Mouse (Mus musculus) hindbrain, embryonic 16.5 days (tissue): Measurements from ENCODE around the gene Szt2. TPM values are rescaled to one million over a fixed set of nuclear protein-coding genes. Genes with fewer than 3 reads are reported as not detected.

Source experiments
- ATAC-seq: fragments of 200-750 bp; cut with Nextera tagmentation; 2 replicates; pipeline ENCODE4 v1.8.0; 2017; ENCODE audit warnings: moderate TSS enrichment, moderate library complexity
- H3K27ac ChIP-seq: fragments of 300-500 bp; sonication (generic); 2 replicates; pipeline ENCODE4 v1.5.1; 2014; ENCODE audit warnings: low read depth, mild to moderate bottlenecking, control low read depth, low read length, moderate library complexity
- H3K27me3 ChIP-seq: fragments of 300-500 bp; sonication (generic); replicated peaks from 2 replicates; pipeline ENCODE4 v1.6.1; 2014; ENCODE audit warnings: low read length; ENCODE audit not compliant: control insufficient read depth, insufficient read depth
- H3K36me3 ChIP-seq: fragments of 300-500 bp; sonication (generic); 2 replicates; pipeline ENCODE4 v1.6.1; 2014; ENCODE audit warnings: mild to moderate bottlenecking, low read length, moderate library complexity, mixed read lengths; ENCODE audit not compliant: control insufficient read depth, insufficient read depth
- H3K4me1 ChIP-seq: fragments of 300-500 bp; sonication (generic); 2 replicates; pipeline ENCODE4 v1.6.1; 2014; ENCODE audit warnings: low read depth, low read length; ENCODE audit not compliant: control insufficient read depth, insufficient read depth
- H3K4me2 ChIP-seq: fragments of 300-500 bp; sonication (generic); 2 replicates; pipeline ENCODE4 v1.6.1; 2014; ENCODE audit warnings: mild to moderate bottlenecking, low read length, control low read depth, moderate library complexity
- H3K4me3 ChIP-seq: fragments of 300-500 bp; sonication (generic); 2 replicates; pipeline ENCODE4 v1.5.1; 2014; ENCODE audit warnings: mild to moderate bottlenecking, low read length, control low read depth, moderate library complexity
- H3K9ac ChIP-seq: fragments of 300-500 bp; sonication (generic); 2 replicates; pipeline ENCODE4 v1.6.1; 2014; ENCODE audit warnings: low read depth, mild to moderate bottlenecking, control low read depth, low read length, moderate library complexity
- H3K9me3 ChIP-seq: fragments of 300-500 bp; sonication (generic); 2 replicates; pipeline ENCODE4 v1.6.1; 2014; ENCODE audit warnings: mild to moderate bottlenecking, low read length, moderate library complexity; ENCODE audit not compliant: control insufficient read depth
- WGBS: fragments of 180-500 bp; shearing (Covaris S2); extraction: QIAGEN DNeasy Blood & Tissue Kit; methylation state at CpG from one replicate; pipeline ENCODE4 v1.1.7; 2014; 5-methylcytosine and 5-hydroxymethylcytosine counted together
- polyA plus RNA-seq: library from polyadenylated mRNA; unstranded; fragments of >200 nt; fragmentation: Nextera tagmentation; extraction: Ambion mirVana; gene quantifications from 2 replicates; pipeline ENCODE4 v1.2.1, GENCODE M21; 2015

Gene Szt2
- polyA plus RNA-seq, 1 experiment from 2014 or later = 8.0 TPM

DNA sequence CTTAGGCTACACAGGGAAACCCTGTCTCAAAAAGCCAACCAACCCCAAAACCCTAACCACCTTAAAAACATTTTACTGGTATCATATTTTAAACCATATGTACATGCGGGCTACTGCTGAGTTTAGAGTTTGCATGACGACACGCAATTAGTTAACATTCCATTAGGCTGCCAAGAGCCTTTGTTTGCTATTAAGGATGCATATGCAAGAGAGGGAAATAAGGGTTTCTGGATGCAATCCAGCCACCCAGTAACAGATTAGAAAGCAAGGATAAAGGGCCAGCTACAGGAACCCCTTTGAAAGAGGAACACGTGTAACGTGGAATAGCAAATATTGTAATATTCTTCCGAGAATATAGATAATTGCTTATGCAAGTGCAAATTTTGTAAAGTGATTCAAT lies 55.4 kb downstream of the Szt2 start:
- Histone ChIP-seq H3K27ac (no peak overlapping the region), H3K9ac (no peak overlapping the region), H3K4me1 (no peaks in the 10 kb centered on the region), H3K4me2 (no peak overlapping the region), H3K27me3 (no peaks in the 10 kb centered on the region), H3K4me3 (no peak overlapping the region), H3K9me3 (no peaks in the 10 kb centered on the region), H3K36me3 (no peaks in the 10 kb centered on the region)
- 63% methylated on average over 6 of the region's 6 CpGs for WGBS
- no peak for ATAC-seq

DNA sequence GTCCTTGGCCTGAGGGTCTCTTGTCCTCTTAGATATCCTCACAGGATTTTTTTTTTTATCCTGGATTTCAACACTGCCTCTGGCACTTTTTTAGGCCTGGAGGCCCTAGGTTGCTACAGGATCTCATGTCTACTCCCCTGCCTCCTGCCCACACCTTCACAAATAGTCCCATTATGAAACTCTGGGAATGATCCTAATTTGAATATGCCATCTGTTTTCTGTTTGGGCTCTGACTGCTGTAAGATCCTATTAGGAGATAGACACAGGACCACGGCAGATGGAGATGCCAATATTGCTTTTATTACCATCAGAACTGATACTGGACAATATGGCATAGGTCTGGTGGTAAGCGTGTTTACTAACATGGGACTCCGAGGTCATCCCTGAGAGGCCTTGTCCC lies 57.2 kb downstream of the Szt2 start:
- Histone ChIP-seq H3K9ac (no peak overlapping the region), H3K27me3 (no peaks in the 10 kb centered on the region), H3K4me2 (no peak overlapping the region), H3K4me3 (no peak overlapping the region), H3K36me3 (no peaks in the 10 kb centered on the region), H3K9me3 (no peaks in the 10 kb centered on the region), H3K4me1 (no peaks in the 10 kb centered on the region), H3K27ac (no peak overlapping the region)
- no peak for ATAC-seq
- 81% methylated on average over 3 of the region's 3 CpGs for WGBS

DNA sequence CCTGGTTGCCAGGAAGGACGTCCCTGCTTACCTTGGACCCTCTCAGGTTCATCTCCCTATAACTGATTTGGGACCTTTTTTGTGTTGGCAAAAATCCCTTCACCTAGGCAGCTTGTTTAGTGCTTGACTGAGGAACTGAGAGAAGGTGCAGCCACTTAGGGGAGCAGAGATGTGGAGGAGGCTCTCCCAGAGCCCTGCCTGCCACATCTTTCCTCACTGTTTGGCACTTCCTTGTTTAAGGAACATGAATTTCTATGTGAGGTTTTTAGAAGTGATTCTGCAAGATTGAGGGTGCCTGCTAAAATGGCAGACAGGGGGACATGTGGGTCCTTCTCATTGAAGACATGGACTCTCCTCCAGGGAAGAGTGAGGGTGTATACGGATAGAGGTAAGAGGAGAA lies 58.2 kb downstream of the Szt2 start:
- H3K4me3 ChIP-seq = no peak overlapping the region
- no peak overlapping the region for H3K9ac ChIP-seq
- H3K9me3 ChIP-seq = no peaks in the 10 kb centered on the region
- H3K4me2 ChIP-seq = no peak overlapping the region
- no peaks in the 10 kb centered on the region for H3K27me3 ChIP-seq
- no peaks in the 10 kb centered on the region for H3K4me1 ChIP-seq
- H3K36me3 ChIP-seq = no peaks in the 10 kb centered on the region
- ATAC-seq = no peak
- WGBS = 85% methylated on average over 2 of the region's 2 CpGs
- H3K27ac ChIP-seq = no peak overlapping the region

DNA sequence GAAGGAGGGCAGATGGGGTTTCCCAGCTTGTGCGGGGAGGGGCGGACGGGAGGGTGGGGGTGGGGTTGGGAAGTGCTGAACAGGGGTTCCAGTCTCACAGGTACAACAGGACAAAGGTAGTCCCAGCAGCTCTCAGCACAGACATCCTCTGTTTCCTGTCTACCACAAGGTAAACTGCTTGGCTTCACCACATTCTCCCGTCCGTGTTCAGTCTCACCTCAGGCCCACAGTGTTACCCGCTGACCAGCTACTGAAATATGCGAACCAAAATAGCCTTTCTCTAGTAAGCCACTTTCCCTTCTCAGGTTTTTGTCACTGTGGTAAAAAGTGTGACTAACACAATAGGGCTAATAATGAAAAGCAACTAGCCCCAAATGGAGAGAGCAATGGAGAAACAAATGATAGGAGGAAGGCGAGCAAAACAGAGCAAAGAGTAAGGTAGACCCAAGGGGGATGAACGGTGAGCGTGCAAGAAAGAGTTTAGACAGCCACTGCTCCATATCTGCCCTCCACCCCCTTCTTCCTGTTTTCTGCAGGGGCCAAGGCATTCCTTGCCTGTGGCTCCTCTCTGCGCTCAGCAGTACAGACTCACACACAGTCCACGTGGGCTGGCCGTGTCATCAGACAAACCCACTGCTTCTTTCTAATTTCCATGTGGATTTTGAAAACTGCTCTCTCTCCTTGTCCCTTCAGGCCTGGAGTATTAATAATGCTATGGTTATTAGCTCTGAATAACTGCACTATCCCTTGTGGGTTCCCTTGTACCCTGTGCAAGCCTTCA lies 61.4 kb downstream of the Szt2 start:
- H3K27me3 ChIP-seq = no peaks in the 10 kb centered on the region
- ATAC-seq = peak; percentile 34; the same call in 1 of the 2 replicates
- no peaks in the 10 kb centered on the region for H3K36me3 ChIP-seq
- no peak overlapping the region for H3K4me2 ChIP-seq
- H3K4me3 ChIP-seq = no peak overlapping the region
- no peaks in the 10 kb centered on the region for H3K4me1 ChIP-seq
- H3K9me3 ChIP-seq = no peaks in the 10 kb centered on the region
- H3K27ac ChIP-seq = no peak overlapping the region
- H3K9ac ChIP-seq = no peak overlapping the region
- 68% methylated on average over 13 of the region's 13 CpGs for WGBS

DNA sequence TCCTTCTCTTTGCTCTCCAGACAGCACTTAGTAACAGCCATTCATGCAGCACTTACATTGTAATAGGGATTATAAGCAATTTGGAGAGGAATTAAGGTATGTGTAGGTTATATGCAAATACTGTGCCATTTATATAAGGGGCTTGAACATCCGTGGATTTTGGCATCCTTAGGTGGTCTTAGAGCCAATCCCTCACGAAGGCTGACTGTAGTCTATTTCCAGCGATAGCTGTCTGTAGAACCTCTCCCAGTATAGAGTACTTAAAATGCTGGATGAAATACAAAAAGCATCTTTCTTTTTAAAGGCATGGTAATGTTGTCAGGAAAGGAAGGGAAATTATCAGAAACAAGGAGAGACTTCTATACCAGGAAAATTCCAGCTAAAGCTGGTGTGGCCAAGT lies 67.6 kb downstream of the Szt2 start:
- Histone ChIP-seq H3K4me3 (no peak overlapping the region), H3K4me1 (no peaks in the 10 kb centered on the region), H3K9me3 (no peaks in the 10 kb centered on the region), H3K27me3 (no peaks in the 10 kb centered on the region), H3K27ac (no peak overlapping the region), H3K9ac (no peak overlapping the region), H3K4me2 (no peak overlapping the region), H3K36me3 (no peaks in the 10 kb centered on the region)
- ATAC-seq = no peak
- 75% methylated on average over 3 of the region's 3 CpGs for WGBS

DNA sequence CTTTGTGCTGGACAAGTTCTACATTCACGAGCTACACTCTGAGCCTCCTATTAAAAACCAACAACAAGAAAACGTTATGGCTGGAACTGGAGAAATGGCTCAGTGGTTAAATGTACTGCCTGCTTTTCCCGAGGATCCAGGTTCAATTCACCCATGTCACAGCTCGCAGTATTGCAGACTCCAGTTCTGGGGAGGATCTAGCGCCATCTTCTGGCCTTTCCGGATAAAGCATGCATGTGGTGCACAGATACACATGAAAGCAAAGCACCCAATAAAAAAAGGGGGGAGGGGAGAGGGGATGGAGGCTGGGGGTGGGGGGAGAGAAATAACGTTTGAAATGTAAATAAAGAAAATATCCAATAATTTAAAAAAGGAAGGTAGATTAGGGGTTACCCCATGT lies 72.4 kb downstream of the Szt2 start:
- 14% methylated on average over 7 of the region's 7 CpGs for WGBS
- no peak for ATAC-seq

DNA sequence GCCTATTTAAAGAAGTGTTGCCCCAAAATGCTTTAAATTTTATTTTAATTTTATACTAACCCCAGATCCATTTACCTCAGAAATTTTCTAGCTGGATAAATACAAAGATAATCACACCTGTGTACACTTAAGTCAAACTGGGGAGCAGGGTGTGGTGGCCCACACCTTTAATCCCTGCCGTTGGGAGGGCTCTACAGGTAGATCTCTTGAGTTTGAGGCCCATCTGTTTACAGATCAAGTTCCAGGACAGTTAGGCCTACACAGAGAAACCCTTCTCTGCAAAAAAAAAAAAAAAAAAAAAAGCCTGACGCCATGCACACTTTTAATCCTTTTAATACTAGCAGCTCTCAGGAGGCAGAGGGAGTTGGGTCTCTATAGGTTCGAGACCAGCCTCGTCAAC lies 73.1 kb downstream of the Szt2 start:
- no peak overlapping the region for H3K4me2 ChIP-seq
- H3K27ac ChIP-seq = no peak overlapping the region
- ATAC-seq = no peak
- no peak overlapping the region for H3K4me3 ChIP-seq
- no peaks in the 10 kb centered on the region for H3K27me3 ChIP-seq
- H3K9ac ChIP-seq = no peak overlapping the region
- no peaks in the 10 kb centered on the region for H3K36me3 ChIP-seq
- H3K9me3 ChIP-seq = no peaks in the 10 kb centered on the region; the same call in 1 of the 2 replicates
- 79% methylated on average over 4 of the region's 4 CpGs for WGBS
- H3K4me1 ChIP-seq = no peaks in the 10 kb centered on the region

More for the DNA sequence above, 72.4 kb downstream of the Szt2 start:
- H3K4me2 ChIP-seq = no peak overlapping the region
- H3K27me3 ChIP-seq = no peaks in the 10 kb centered on the region
- no peak overlapping the region for H3K9ac ChIP-seq
- no peak overlapping the region for H3K4me3 ChIP-seq
- no peaks in the 10 kb centered on the region; the same call in 1 of the 2 replicates for H3K9me3 ChIP-seq
- H3K4me1 ChIP-seq = no peaks in the 10 kb centered on the region
- H3K36me3 ChIP-seq = no peaks in the 10 kb centered on the region
- no peak overlapping the region for H3K27ac ChIP-seq

DNA sequence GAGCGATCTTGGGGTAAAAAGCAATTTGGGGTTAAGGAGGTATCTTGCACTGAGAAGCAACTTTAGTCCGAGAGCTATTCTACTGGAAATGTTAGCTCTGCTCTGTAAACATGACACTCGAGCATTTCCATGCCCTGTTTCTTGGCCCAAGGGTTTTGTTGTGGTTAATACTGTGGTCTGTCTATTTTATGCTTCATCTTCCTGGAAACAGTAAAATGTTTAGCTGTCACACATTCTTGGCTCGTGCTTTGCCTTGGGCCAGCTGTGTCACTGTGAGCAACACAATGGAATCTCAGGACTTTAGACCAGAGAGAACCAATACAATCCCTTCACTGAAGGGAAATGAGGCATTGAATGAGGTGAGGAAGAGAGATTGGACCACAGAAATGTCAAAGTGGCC lies 77.3 kb downstream of the Szt2 start:
- Histone ChIP-seq H3K4me1 (no peaks in the 10 kb centered on the region), H3K4me3 (no peak overlapping the region), H3K27me3 (no peaks in the 10 kb centered on the region), H3K4me2 (no peak overlapping the region), H3K36me3 (no peaks in the 10 kb centered on the region), H3K9me3 (no peaks in the 10 kb centered on the region; the same call in 1 of the 2 replicates), H3K9ac (no peak overlapping the region), H3K27ac (no peak overlapping the region)
- WGBS = 54% methylated on average over 4 of the region's 4 CpGs
- ATAC-seq = no peak

DNA sequence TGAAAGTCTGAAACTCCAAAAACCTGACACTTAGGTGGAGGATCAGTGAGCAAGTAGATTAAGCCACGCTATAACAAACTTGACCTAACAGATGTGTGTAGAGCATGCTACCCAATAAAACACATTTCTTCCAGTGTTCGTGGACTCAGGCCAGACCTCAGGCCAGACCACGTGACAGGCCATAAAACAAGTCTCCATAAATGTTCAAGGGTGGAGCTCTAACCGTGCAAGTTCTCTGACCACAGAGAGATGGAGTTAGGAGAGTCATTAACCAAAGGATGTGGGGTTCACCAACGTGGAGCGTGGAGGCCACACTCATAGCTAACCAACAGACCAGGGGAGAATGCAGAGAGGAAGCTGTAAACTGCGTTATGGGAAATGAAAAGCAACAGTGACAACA lies 82.6 kb downstream of the Szt2 start:
- Histone ChIP-seq H3K9me3 (0 out of 2 replicates have a peak, but pooled peaks cover 3% of the 10 kb centered on the region), H3K27ac (no peak overlapping the region), H3K4me3 (no peak overlapping the region), H3K36me3 (no peaks in the 10 kb centered on the region), H3K4me2 (no peak overlapping the region), H3K9ac (no peak overlapping the region), H3K4me1 (no peaks in the 10 kb centered on the region), H3K27me3 (no peaks in the 10 kb centered on the region)
- 82% methylated on average over 7 of the region's 7 CpGs for WGBS
- no peak for ATAC-seq
